Mouse (Mus musculus) C2C12 (cell line): Measurements from ENCODE around the gene Dab2ip.

Experiments used
- CEBPB ChIP-seq: IDR thresholded peaks from one replicate; pipeline ENCODE4 v1.6.1; 2011; ENCODE audit warnings: low read depth, mild to moderate bottlenecking, control low read depth, moderate library complexity
- CTCF ChIP-seq: IDR thresholded peaks from one replicate; pipeline ENCODE4 v1.5.1; 2011; ENCODE audit not compliant: control insufficient read depth, insufficient read depth, insufficient read length
- MAX ChIP-seq: IDR thresholded peaks from one replicate; pipeline ENCODE4 v1.6.1; 2011; ENCODE audit warnings: mild to moderate bottlenecking, control low read depth
- MYOD1 ChIP-seq: IDR thresholded peaks from one replicate; pipeline ENCODE4 v1.6.1; 2011; ENCODE audit warnings: low read depth; ENCODE audit not compliant: control insufficient read depth, insufficient read length
- MYOG ChIP-seq: IDR thresholded peaks from one replicate; pipeline ENCODE4 v1.6.1; 2011; ENCODE audit not compliant: control insufficient read depth, insufficient read length; ENCODE audit errors: extremely low read depth
- USF1 ChIP-seq: IDR thresholded peaks from one replicate; pipeline ENCODE4 v1.6.1; 2011; ENCODE audit warnings: low read depth, mild to moderate bottlenecking, control low read depth, moderate library complexity

- TF ChIP-seq CTCF: no peak
- no peak for TF ChIP-seq MAX
- no peak for TF ChIP-seq MYOD1
- TF ChIP-seq MYOG: no peak
- no peak for TF ChIP-seq USF1
- no peak for TF ChIP-seq CEBPB
These were observed 202.3 kb downstream of the Dab2ip start for GRCm38 (mm10) chr2:35760352-35760751.
